11 mouse cellular contexts compared by ENCODE assay signal in the genomic region with DNA sequence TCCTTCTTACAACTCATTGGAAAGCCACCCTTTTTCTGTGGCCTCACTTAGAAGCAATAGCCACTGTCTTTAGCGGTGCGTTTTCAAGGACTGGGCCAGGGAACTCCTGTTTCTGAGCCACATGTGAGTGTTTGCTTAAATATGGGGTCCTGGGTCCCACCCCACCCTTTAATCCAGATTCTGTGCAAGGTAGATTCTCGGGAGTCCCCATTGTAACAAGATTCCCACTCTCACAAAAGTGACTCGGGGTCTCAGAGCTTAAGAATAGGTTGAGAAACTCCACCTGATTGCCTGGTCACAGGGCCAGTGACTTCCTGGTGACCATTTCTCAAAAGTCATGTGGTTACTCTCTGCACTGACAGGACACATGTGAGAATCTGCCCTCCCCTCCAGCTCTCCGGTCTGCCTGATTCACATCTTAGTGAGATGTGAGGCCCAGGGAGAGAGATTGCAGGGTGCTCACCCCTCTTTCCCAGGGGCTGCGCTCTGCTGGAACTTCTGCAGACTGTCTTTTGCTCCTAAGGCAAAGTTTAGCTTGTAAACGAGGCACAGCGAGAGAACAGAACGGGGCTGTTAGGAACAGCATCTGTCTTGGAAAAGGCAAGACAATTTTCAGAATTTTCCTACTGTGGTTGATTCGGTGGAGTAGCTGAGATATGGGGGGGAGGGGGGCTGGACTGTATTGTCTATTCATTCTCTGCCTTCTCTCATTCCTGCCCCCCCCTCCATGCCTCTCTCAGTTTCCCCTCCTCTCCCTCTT.
DNase-seq lines count a peak whose midpoint lies in the region; ATAC-seq lines count a peak whose summit lies in the region.
"Had no signal": no experiment of that assay in that cellular context is flagged by ENCODE, and none has a peak within 500 bp of the region (broad histone marks: within the 10 kb centered on the region; RNA-seq: fewer than 3 reads in every experiment).

No protein-coding gene starts in this region.

- WGBS in embryonic facial prominence, embryonic 14.5 days, result 20% methylated on average over 10 of the region's 10 CpGs
- WGBS in hindbrain, embryonic 15.5 days, result 11% methylated on average over 10 of the region's 10 CpGs
- WGBS in neural tube, embryonic 12.5 days, result 12% methylated on average over 10 of the region's 10 CpGs

- H3K27me3 ChIP-seq in embryonic facial prominence, embryonic 14.5 days (replicated peaks; ENCODE audit: control insufficient read depth, insufficient read depth, low read length), result no peaks in the 10 kb centered on the region
- no peaks in the 10 kb centered on the region for H3K27me3 ChIP-seq in hindbrain, embryonic 15.5 days
- no peaks in the 10 kb centered on the region for H3K27me3 ChIP-seq in neural tube, embryonic 12.5 days (replicated peaks)

- no peak overlapping the region for H3K4me2 ChIP-seq in embryonic facial prominence, embryonic 14.5 days (ENCODE audit: low read depth, low read length)
- H3K4me2 ChIP-seq in hindbrain, embryonic 15.5 days, result no peak overlapping the region
- H3K4me2 ChIP-seq in neural tube, embryonic 12.5 days (replicated peaks), result peak overlapping the region; percentile 30
- H3K4me2 ChIP-seq: lung, embryonic 14.5 days had no signal

- peak overlapping the region; percentile 35; the same call in 1 of the 2 replicates for H3K27ac ChIP-seq in embryonic facial prominence, embryonic 14.5 days (replicated peaks; ENCODE audit: low read depth, low read length)
- peak overlapping the region; percentile 46 for H3K27ac ChIP-seq in hindbrain, embryonic 15.5 days (replicated peaks)
- H3K27ac ChIP-seq in neural tube, embryonic 12.5 days, result no peak overlapping the region
- H3K27ac ChIP-seq: kidney, postnatal 0 days had no signal

- no peak overlapping the region for H3K9ac ChIP-seq in embryonic facial prominence, embryonic 14.5 days (ENCODE audit: low read depth, low read length)
- H3K9ac ChIP-seq in hindbrain, embryonic 15.5 days, result no peak overlapping the region
- 0 out of 2 replicates have a peak overlapping the region, but pooled peaks have one; percentile 21 for H3K9ac ChIP-seq in neural tube, embryonic 12.5 days
- H3K9ac ChIP-seq: lung, embryonic 14.5 days had no signal

- H3K9me3 ChIP-seq in embryonic facial prominence, embryonic 14.5 days (ENCODE audit: control insufficient read depth, low read length), result no peaks in the 10 kb centered on the region
- H3K9me3 ChIP-seq in hindbrain, embryonic 15.5 days, result no peaks in the 10 kb centered on the region
- no peaks in the 10 kb centered on the region for H3K9me3 ChIP-seq in neural tube, embryonic 12.5 days

- H3K36me3 ChIP-seq in embryonic facial prominence, embryonic 14.5 days (ENCODE audit: control insufficient read depth, insufficient read depth, low read length), result no peaks in the 10 kb centered on the region
- H3K36me3 ChIP-seq in hindbrain, embryonic 15.5 days, result no peaks in the 10 kb centered on the region
- no peaks in the 10 kb centered on the region for H3K36me3 ChIP-seq in neural tube, embryonic 12.5 days

- ATAC-seq in embryonic facial prominence, embryonic 14.5 days (ENCODE audit: low read depth), result no peak
- peak; percentile 32 for ATAC-seq in hindbrain, embryonic 15.5 days (ENCODE audit: low FRiP score, low read depth)
- peak; percentile 61 for ATAC-seq in neural tube, embryonic 12.5 days (ENCODE audit: low FRiP score, low read depth)

- DNase-seq in layer of hippocampus, adult 9-11 months, result peak; percentile 16
- DNase-seq in layer of hippocampus, adult 8-10 months (ENCODE audit: low spot score in 2 of 2), result no peak
- DNase-seq in embryonic facial prominence, embryonic 14.5 days (ENCODE audit: low spot score), result no peak
- DNase-seq in cerebellum, adult 8-10 months, result no peak
- no peak for DNase-seq in cerebellum, postnatal 14 days
- DNase-seq in adrenal gland, postnatal 14 days, result no peak
- DNase-seq: lung, embryonic 14.5 days had no signal

- no peak overlapping the region for H3K4me3 ChIP-seq in embryonic facial prominence, embryonic 14.5 days (ENCODE audit: low read depth, low read length)
- no peak overlapping the region for H3K4me3 ChIP-seq in hindbrain, embryonic 15.5 days
- no peak overlapping the region for H3K4me3 ChIP-seq in neural tube, embryonic 12.5 days
- H3K4me3 ChIP-seq: myocyte had no signal

- H3K4me1 ChIP-seq in embryonic facial prominence, embryonic 14.5 days (ENCODE audit: control insufficient read depth, insufficient read depth, low read length), result peaks cover 38% of the 10 kb centered on the region
- H3K4me1 ChIP-seq in hindbrain, embryonic 15.5 days (replicated peaks), result peaks cover 31% of the 10 kb centered on the region
- peaks cover 20% of the 10 kb centered on the region for H3K4me1 ChIP-seq in neural tube, embryonic 12.5 days
